Mouse (Mus musculus): ENCODE results near the gene Tiam1. TPM values are rescaled to one million over a fixed set of nuclear protein-coding genes. Genes with fewer than 3 reads are reported as not detected.

Gene Tiam1
- 33.7 TPM for polyA plus RNA-seq (2017; shearing (Covaris generic))

GRCm38 (mm10) chr16:90143760-90144516 lies at the start of gene Tiam1:
Tiam1 (minus strand) TSS chr16:90143769.

Other genes starting within 250 kb of the Tiam1 start
- 84.3 TPM for gene Sod1, start 77.0 kb upstream of the Tiam1 start, polyA plus RNA-seq (2017; shearing (Covaris generic))
- 80.0 TPM for gene Scaf4, start 140.7 kb upstream of the Tiam1 start, polyA plus RNA-seq (2017; shearing (Covaris generic))
- gene Hunk, start 242.2 kb upstream of the Tiam1 start, polyA plus RNA-seq (2017; shearing (Covaris generic)): 0.07 TPM

Data from CD4-positive, CD25-positive, alpha-beta regulatory T cell (primary cell).